Mouse (Mus musculus) macrophage (primary cell): ENCODE results near the gene Gm27021. TPM values are rescaled to one million over a fixed set of nuclear protein-coding genes. Genes with fewer than 3 reads are reported as not detected.

Experiments used
- H3K27ac ChIP-seq: fragments of 350-480 bp; formaldehyde crosslinking; 2 replicates; pipeline ENCODE4 v1.9.0; 2021
- H3K36me3 ChIP-seq: fragments of 350-480 bp; formaldehyde crosslinking; 2 replicates; pipeline ENCODE4 v1.9.0; 2021; ENCODE audit errors: inconsistent target
- H3K4me3 ChIP-seq: fragments of 350-480 bp; formaldehyde crosslinking; 2 replicates; pipeline ENCODE4 v1.9.0; 2021; ENCODE audit errors: inconsistent target
- H3K79me2 ChIP-seq: fragments of 350-480 bp; formaldehyde crosslinking; 2 replicates; pipeline ENCODE4 v1.9.0; 2021; ENCODE audit errors: inconsistent target
- WGBS: methylation state at CpG from one replicate; pipeline ENCODE4 v1.1.7; 2026; ENCODE audit warnings: inconsistent platforms; ENCODE audit not compliant: missing documents; 5-methylcytosine and 5-hydroxymethylcytosine counted together
- polyA plus RNA-seq: library from polyadenylated mRNA; stranded (reverse); fragments of 250-400 nt; gene quantifications from 3 replicates; pipeline ENCODE4 v1.2.4, GENCODE M21; 2018; ENCODE audit warnings: inconsistent platforms

Gene Gm27021
- polyA plus RNA-seq, 1 experiment from 2014 or later = not detected

GRCm38 (mm10) chr8:120619235-120620180, 48.4 kb downstream of the Gm27021 start:
- Histone ChIP-seq H3K79me2 (no peaks in the 10 kb centered on the region), H3K27ac (peak overlapping the region; percentile 87), H3K4me3 (no peak overlapping the region), H3K36me3 (no peaks in the 10 kb centered on the region)
- 55% methylated on average over 9 of the region's 11 CpGs for whole genome bisulfite sequencing

DNA sequence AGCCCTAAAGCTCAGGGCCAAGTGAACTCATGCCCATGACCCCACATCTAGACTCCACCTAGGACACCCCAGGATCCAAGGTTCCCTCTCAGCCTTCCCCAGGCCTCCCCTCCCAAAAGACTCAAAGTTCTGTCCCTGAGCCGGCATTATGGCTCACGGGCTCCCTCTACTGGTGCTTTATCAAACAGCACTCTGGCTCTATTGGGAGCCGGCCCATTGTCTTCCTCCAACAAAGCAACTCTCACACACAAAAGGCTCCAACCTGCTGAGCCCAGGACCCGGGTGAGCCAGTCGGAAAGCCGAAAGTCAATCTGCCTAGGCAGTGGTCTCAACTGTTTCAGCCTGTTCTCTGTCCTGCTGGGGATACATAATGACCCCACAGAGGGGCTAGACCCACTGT, 49.8 kb downstream of the Gm27021 start:
- Histone ChIP-seq H3K27ac (peak overlapping the region; percentile 18), H3K36me3 (no peaks in the 10 kb centered on the region), H3K4me3 (no peak overlapping the region), H3K79me2 (no peaks in the 10 kb centered on the region)
- WGBS = 0% methylated on average over 6 of the region's 6 CpGs

DNA sequence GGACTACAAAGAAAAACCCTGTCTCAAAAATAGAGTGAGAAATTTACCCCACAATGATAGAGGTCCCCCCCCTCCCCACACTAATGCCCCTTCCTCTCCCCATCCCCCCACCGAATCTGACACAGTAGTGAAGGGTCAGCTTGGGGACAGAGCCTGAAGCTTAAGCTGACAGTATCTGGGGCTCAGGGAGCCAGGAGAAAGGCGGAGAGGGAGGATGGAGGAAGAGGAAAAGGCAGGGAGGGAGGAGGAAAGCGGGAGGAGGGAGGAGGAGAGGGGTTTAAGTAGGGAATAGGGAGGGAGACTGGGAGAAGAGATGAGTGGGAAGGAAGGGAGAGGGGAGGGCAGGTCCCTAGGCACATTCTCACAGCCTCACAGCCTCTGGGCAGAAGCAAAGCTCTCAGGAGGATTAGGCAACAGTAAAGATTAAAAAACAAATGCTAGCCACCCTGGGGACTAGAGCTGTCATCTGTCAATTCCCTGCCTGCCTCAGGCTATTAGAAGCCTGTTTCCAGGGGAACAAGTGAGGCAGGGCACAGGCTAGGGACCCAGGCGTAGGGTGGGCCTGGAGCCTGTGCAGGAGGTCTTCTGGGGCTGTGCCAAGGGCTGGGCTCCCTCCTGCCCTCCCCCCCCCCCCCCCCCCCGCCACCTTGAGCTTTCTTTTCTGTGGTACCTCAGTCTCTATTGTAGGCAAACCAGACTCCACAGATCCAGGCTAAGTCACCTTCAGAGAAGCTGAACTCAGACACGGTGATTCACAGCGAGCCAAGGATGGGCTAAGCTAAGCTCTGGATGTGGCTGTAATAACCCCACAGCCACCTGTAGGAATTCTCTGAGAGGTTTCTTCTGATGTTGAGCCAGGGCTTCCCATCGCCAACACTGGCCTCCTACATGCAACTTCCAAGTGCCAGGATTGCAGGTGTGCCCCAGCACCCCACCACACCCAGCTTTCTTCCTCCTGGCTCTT, 50.9 kb downstream of the Gm27021 start:
- Histone ChIP-seq H3K4me3 (no peak overlapping the region), H3K36me3 (no peaks in the 10 kb centered on the region), H3K27ac (no peak overlapping the region), H3K79me2 (no peaks in the 10 kb centered on the region)
- WGBS = 91% methylated on average over 5 of the region's 8 CpGs

DNA sequence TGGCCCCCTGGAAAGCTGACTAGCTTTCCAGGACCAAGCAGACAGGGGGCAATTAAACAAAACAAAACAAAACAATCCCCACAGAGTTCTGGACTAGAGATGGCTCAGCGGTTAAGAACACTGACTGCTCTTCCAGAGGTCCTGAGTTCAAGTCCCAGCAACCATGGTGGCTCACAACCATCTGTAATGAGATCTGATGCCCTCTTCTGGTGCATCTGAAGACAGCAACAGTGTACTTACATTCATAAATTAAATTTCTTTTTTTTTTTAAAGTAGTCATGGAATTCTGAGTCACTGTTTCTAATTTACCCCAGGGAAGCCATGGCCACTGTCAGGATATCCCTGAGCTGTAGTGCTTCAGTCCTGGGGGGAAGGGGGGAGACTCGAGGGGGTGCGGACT, 53.4 kb downstream of the Gm27021 start:
- no peak overlapping the region for H3K27ac ChIP-seq
- H3K79me2 ChIP-seq = no peaks in the 10 kb centered on the region
- H3K36me3 ChIP-seq = no peaks in the 10 kb centered on the region
- WGBS = 90% methylated on average over 3 of the region's 3 CpGs
- no peak overlapping the region for H3K4me3 ChIP-seq

- Histone ChIP-seq H3K79me2 (no peaks in the 10 kb centered on the region), H3K4me3 (no peak overlapping the region), H3K36me3 (no peaks in the 10 kb centered on the region), H3K27ac (no peak overlapping the region)
- 84% methylated on average over 6 of the region's 6 CpGs for WGBS
Observed at GRCm38 (mm10) chr8:120610824-120611223, 57.1 kb downstream of the Gm27021 start.

GRCm38 (mm10) chr8:120607885-120608284, 60.0 kb downstream of the Gm27021 start:
- 10% methylated on average over 7 of the region's 7 CpGs for WGBS
- Histone ChIP-seq H3K79me2 (no peaks in the 10 kb centered on the region), H3K4me3 (no peak overlapping the region), H3K27ac (no peak overlapping the region), H3K36me3 (no peaks in the 10 kb centered on the region)

DNA sequence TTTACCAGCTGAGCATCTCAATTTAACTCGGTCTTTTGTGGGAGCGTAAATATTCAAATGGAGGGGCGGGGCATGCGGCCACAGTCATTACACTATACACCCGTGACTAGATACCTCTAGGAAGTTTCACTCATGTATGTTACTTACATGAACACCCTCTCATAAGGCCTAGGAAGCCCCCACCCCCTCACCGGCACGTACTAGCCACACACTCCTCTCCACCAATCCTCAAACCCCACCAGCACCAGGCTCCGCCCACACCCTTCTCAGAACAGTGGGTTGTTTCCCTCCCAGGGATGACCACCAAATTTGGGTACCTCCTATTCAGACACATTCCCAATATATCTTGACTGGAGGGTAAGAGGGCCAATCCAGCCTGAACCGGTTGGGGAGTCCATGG, 60.4 kb downstream of the Gm27021 start:
- no peaks in the 10 kb centered on the region for H3K36me3 ChIP-seq
- no peaks in the 10 kb centered on the region for H3K79me2 ChIP-seq
- H3K27ac ChIP-seq = no peak overlapping the region
- WGBS = 78% methylated on average over 8 of the region's 9 CpGs
- H3K4me3 ChIP-seq = no peak overlapping the region

DNA sequence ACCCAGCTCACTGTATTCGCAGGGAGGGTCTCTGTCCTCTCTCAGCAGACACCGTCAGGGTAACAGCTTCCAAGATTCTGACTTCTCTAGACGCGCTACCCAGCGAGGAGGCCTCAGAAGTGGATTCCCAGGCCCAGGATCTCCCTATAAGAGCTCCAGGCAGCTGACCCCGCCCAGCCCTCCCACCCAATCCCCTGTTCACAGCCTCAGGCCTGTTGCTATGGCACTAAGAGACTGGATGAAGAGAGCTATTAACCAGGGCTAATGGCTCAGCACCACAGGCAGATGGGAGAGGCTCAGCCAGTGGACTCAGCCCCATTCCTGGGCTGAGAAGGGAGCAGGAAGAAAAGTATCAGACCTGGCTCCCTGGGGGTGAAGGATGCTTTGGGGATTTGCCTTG, 65.2 kb downstream of the Gm27021 start:
- Histone ChIP-seq H3K4me3 (no peak overlapping the region), H3K79me2 (no peaks in the 10 kb centered on the region), H3K36me3 (no peaks in the 10 kb centered on the region), H3K27ac (no peak overlapping the region)
- WGBS = 97% methylated on average over 6 of the region's 6 CpGs

- Histone ChIP-seq H3K4me3 (no peak overlapping the region), H3K79me2 (no peaks in the 10 kb centered on the region), H3K27ac (no peak overlapping the region), H3K36me3 (no peaks in the 10 kb centered on the region)
- WGBS = 19% methylated on average over 6 of the region's 7 CpGs
Observed at GRCm38 (mm10) chr8:120599504-120599903, 68.4 kb downstream of the Gm27021 start.

DNA sequence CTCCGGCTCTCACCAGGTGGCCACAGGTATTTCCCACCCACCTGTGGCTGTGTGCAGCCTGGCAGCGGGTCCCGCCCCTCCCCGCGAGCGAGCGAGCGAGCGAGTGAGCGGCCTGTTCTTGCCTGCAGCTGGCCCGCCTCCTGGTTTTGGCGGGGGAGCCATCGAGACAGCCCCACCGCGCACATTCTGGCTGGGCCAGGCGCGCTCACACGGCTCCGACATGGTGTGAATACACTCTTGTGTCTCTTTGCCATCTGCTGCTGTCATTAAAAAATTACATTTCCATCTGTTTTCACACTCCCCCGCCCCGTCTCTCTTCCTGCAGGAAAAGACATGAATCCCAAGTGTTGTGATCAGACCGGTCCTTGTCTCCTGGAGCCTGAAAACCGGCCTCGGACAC, 69.3 kb downstream of the Gm27021 start:
- Histone ChIP-seq H3K4me3 (no peak overlapping the region), H3K79me2 (no peaks in the 10 kb centered on the region), H3K27ac (no peak overlapping the region), H3K36me3 (no peaks in the 10 kb centered on the region)
- 92% methylated on average over 24 of the region's 24 CpGs for WGBS

- no peak overlapping the region for H3K27ac ChIP-seq
- 14% methylated on average over 5 of the region's 5 CpGs for WGBS
- H3K79me2 ChIP-seq = no peaks in the 10 kb centered on the region
Observed at GRCm38 (mm10) chr8:120595963-120596362, 71.9 kb downstream of the Gm27021 start.

GRCm38 (mm10) chr8:120594571-120594970, 73.3 kb downstream of the Gm27021 start:
- Histone ChIP-seq H3K4me3 (no peak overlapping the region), H3K79me2 (no peaks in the 10 kb centered on the region), H3K36me3 (no peaks in the 10 kb centered on the region), H3K27ac (no peak overlapping the region)
- 90% methylated on average over 5 of the region's 5 CpGs for WGBS

More at GRCm38 (mm10) chr8:120595963-120596362, 71.9 kb downstream of the Gm27021 start:
- Histone ChIP-seq H3K4me3 (no peak overlapping the region), H3K36me3 (no peaks in the 10 kb centered on the region)

DNA sequence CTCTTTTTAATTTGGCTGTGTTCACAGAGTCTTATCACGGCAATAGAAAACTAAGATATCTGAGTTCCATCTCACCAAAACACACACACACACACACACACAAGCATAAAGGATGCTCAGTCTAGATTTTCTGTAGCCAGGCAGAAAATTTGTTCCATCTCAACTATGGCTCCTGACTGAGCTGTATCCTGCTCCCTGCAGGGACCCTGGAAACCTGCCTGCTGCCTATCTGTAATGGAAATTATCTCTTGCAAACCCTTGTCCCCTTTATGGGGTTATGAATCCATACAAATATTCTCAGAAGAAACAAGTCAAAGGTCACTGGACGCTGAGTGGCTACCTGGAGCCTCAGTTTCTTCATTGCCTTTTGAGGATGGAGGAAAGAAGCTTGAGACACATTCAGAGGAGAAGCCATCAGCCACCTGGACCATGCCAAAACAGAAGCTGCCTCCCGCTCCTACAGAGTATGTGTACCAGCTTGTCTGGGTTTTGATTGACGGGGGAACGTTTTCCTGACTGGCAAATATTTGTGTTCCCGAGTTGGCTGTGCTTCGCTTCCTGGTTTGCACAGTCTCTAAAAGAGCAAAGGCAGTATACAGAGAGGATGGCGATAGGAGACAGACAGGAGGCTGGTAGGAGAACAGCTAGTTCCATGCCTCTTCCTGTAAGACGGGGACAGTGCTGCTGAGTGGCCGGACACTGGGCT, 76.1 kb downstream of the Gm27021 start:
- H3K27ac ChIP-seq = no peak overlapping the region
- 81% methylated on average over 10 of the region's 10 CpGs for WGBS
- no peaks in the 10 kb centered on the region for H3K36me3 ChIP-seq
- no peak overlapping the region for H3K4me3 ChIP-seq
- peaks cover 10% of the 10 kb centered on the region; the same call in 1 of the 2 replicates for H3K79me2 ChIP-seq

DNA sequence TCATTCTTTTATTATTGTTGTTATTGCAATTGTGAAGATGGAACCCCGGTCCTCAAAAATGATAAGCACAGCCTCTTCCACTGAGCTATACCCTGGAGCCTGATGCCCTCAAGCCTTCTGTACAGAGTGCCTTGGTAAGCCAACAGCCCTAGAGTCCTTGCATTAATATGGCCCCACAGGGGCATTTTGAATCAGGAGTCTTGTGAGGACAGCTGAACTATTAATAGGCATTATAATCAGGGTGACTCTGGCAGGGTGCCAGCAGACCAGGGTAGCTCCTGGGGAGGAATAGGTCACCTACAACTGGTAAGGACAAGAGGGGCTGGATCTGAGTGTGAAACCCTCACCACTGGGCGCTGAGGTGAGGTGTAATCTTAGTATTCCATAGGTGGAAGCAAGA, 78.0 kb downstream of the Gm27021 start:
- H3K36me3 ChIP-seq = no peaks in the 10 kb centered on the region
- no peak overlapping the region for H3K27ac ChIP-seq
- WGBS = 59% methylated on average over 2 of the region's 2 CpGs
- H3K79me2 ChIP-seq = peaks cover 13% of the 10 kb centered on the region; the same call in 1 of the 2 replicates
- peak overlapping the region; percentile 43 for H3K4me3 ChIP-seq
